Mouse (Mus musculus): ENCODE results near the gene Tead1.
A peak's percentile ranks its signal among the peaks of the same experiment; 100 is the strongest.

Gene Tead1

GRCm38 (mm10) chr7:112856121-112856571, 177.0 kb downstream of the Tead1 start:
- no peak for DNase-seq (ENCODE audit: low spot score in 2 of 2)

- DNase-seq (ENCODE audit: low spot score in 2 of 2): no peak
Measured at GRCm38 (mm10) chr7:112856583-112856982, 177.5 kb downstream of the Tead1 start.

GRCm38 (mm10) chr7:112859887-112860286, 180.8 kb downstream of the Tead1 start:
- no peak for DNase-seq (ENCODE audit: low spot score in 2 of 2)

DNA sequence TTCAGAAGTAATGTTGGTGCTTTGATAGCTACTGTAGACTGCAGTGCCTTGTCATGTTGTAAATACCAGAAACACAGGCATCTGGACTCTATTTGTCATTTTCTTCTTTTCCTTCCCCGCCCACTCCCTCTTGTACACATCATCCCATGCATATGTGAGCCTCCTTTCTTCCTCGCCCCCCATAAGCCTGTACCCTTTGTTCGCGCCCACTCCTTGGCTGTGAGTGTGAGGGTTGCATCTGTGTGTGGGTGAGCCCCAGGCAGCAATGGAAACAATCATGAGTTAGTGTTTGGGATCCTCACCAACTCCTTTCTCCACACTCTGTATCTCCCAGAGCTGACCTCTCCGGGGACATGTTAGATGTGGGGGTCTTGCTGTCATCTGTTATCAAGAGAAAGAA, 183.0 kb downstream of the Tead1 start:
- DNase-seq (ENCODE audit: low spot score in 2 of 2): peak; percentile 55 to 61

DNA sequence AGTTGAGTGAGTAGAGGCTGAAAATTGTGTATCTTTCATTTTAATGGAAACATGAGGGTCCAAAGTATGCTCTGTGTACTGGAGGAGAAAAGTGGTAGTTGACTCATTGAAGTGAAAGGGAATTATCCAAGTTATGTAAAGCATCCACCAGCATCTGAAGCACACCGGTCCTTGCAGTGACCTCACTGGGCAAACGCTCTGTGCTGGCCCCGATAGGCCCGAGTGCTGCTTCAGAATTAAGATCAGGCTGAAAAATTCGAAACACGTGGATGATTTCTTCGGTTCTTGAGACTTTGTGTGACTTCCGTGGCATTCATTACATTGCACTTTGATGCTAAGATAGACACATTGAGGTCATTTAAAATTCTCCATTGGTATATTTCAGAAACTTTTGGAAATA, 185.1 kb downstream of the Tead1 start:
- DNase-seq (ENCODE audit: low spot score in 2 of 2): no peak

- DNase-seq (ENCODE audit: low spot score in 2 of 2): peak; percentile 29 to 36
Measured at GRCm38 (mm10) chr7:112865739-112866138, 186.6 kb downstream of the Tead1 start.

GRCm38 (mm10) chr7:112868551-112869465, 189.7 kb downstream of the Tead1 start:
- DNase-seq (ENCODE audit: low spot score in 2 of 2): no peak

DNA sequence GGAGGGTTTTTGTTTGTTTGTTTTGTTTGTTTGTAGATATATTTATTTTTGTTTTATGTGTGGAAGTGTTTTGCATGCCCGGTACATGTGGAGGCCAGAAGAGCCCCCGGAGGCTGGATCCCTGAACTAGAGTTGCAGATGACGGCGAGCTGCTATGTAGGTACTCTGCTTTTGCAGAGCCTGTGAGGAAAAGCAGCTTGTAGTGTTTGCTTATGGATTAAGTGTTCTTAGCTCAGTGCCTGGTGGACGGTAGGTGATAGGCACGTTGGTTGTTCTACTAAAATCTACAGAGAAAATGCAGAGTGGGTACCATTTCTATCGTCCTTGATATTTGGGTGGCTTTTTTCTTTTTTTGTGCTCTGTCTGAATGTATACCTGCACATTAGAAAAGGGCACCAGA, 192.6 kb downstream of the Tead1 start:
- no peak for DNase-seq (ENCODE audit: low spot score in 2 of 2)

DNA sequence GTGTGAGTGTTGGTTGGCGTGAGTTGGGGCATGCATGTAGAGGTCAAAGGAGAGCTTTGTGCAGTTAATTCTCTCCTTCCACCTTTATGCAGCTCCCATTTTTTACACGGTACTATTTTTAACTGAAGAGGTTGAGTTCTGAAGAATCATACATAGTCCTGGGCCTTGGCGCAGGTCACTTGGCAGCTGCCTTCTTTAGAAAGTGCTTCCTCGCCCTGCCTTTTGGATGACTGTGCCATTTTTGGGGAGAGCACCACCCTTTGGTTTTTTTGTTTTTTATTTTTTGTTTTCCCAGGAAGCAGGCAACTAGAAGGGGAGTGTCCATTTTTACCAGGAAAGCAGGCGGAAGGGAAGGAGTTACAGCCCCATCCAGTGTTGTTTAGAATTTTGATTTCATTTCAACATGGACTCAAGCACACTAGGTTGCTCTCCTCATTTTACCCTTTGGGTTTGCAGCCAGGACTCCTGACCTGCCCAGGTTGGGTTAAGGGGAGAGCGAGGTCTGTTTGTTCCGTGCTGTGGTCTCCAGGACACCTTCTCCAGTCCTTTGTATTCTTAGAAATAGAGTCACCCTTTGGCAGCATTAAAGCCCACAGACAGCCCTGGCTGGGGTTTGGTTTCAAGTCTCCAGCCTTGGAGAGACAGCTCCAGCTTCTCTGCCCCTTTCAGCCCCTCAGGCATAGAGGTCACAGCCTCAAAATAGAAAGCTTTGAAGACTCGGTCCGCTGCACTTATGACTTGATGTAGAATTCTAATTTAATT, 193.5 kb downstream of the Tead1 start:
- DNase-seq (ENCODE audit: low spot score in 2 of 2): no peak

- no peak for DNase-seq (ENCODE audit: low spot score in 2 of 2)
Measured at GRCm38 (mm10) chr7:112876128-112876527, 197.0 kb downstream of the Tead1 start.

DNA sequence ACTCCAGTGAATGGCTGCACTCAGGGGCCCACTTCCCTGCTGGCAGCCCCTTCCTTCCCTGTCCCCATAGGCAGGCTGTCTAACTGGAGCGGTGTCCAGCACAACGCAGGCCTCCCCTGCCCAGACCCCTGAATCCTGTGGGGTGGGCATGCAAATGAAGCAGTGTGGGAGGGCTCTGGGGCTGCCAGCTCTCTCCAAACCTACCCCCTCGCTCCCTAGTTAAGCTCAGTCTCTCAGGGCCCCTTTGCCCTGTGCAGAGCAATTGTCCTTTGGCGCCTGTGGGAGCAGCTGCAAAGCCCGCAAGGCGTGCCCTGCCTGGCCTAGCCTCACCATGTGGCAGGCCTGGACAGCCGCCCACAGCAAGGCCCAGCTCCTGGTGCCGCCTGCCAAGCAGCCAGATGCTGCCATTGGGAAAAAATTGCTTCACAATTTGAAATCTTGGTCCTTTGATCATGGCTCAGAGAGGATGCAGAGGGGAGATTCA, 204.7 kb downstream of the Tead1 start:
- DNase-seq (ENCODE audit: low spot score in 2 of 2): peak; percentile 41 to 48

GRCm38 (mm10) chr7:112885546-112885945, 206.4 kb downstream of the Tead1 start:
- no peak for DNase-seq (ENCODE audit: low spot score in 2 of 2)

GRCm38 (mm10) chr7:112891883-112892282, 212.8 kb downstream of the Tead1 start:
- no peak for DNase-seq (ENCODE audit: low spot score in 2 of 2)

DNA sequence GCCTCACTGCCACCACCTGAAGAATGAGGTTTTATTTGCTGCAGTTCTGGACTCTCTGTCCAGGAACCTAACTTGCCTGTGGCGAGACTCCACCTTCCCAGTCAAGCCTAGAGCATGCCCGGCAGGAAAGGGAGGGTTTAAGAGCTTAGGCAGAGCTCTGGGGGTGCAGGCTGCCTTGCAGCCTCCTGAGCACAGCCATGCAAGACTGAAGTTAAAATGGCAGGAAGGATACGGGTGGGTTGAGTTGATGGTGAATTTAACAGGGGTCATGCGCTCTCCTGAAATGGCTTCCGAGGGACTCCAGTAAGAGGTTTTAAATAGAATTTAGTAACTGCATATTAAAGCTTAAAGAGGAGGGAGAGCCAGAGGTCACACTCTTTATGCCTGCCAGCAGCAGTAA, 213.5 kb downstream of the Tead1 start:
- no peak for DNase-seq (ENCODE audit: low spot score in 2 of 2)

GRCm38 (mm10) chr7:112896363-112896762, 217.2 kb downstream of the Tead1 start:
- DNase-seq (ENCODE audit: low spot score in 2 of 2): no peak

GRCm38 (mm10) chr7:112901710-112902109, 222.6 kb downstream of the Tead1 start:
- no peak for DNase-seq (ENCODE audit: low spot score in 2 of 2)

- DNase-seq (ENCODE audit: low spot score in 2 of 2): no peak
Measured at GRCm38 (mm10) chr7:112906848-112907247, 227.7 kb downstream of the Tead1 start.

DNA sequence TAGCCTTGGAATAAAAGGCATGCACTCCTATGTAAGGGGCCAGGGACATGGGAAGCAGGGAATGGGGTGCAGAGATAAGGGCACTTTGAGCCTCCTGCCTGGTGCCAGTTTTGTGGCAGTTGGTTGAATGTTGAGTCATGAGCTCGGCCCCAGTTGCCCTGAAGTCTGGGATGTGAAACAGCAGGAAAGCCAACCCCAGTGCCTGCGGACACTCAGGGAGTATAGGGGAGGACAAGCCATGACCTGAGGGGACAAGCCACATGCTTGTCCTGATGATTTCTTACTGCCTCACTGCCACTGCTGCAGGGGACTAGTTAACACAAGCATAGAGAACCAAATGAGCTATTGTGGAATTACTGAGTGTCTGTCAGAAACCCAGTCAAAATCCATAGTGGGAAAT, 228.3 kb downstream of the Tead1 start:
- DNase-seq (ENCODE audit: low spot score in 2 of 2): no peak

DNA sequence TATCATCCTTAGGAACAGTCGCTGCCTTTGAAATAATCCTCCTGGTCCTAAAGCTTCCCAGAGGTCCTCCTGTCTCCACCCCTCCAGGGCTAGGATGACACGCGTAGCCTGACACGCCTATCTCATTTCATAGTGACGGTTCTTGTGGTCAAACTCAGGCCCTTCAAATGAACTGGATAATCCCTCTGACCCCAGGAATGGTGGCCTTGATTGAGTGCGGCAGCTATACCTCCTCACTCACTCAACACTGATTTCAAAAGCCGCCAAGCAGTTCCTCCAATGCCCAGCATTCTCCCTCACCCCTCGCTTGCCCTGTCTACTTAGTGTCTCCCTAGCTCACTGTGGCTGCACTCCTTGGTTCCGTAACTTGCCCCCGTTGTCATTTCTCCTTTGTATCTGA, 230.0 kb downstream of the Tead1 start:
- DNase-seq (ENCODE audit: low spot score in 2 of 2): no peak

DNA sequence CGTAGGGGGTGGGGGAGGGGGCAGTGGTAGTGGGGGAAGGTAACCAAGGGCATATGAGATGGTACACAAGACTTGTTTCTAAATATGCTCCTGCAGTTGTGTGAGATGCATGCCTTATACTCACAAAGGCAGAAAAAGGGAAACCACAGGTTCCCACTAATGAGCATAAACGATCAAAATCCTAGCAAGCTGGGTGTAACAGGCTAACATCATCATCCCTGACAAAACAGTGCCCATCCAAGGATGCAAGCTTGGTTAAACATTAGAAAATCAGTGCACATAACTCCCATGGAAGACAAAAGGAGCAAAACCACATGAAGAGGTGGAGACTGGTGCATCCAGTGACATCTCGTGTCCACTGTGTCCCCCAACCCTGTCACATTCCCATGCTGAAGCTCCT, 233.9 kb downstream of the Tead1 start:
- no peak for DNase-seq (ENCODE audit: low spot score in 2 of 2)

DNA sequence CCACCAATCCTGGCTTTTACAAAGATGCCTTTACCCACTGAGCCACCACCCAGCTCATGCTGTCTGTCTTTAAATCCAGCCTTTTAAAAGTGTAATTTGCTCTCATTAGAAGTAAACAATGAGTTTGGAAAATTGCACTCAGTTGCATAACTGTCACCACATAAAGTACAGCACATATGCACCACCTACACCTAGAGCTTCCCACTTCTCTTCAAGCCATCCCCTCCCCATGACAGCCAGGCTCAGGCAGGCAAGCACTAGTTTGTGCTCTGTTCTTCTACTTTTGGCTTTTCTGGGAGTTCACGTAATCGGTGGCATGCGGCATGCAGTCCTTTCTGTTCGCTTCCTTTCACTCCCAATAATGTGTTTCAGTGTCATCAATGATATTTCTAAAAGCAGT, 236.5 kb downstream of the Tead1 start:
- peak; percentile 18 to 25 for DNase-seq (ENCODE audit: low spot score in 2 of 2)

GRCm38 (mm10) chr7:112917613-112918278, 238.6 kb downstream of the Tead1 start:
- DNase-seq (ENCODE audit: low spot score in 2 of 2): no peak

Measured in right cerebral cortex, postnatal 36 days (tissue).